Mouse (Mus musculus) hindbrain, embryonic 15.5 days (tissue): ENCODE results near the gene Awat2. TPM values are rescaled to one million over a fixed set of nuclear protein-coding genes. Genes with fewer than 3 reads are reported as not detected.
"Not testable (repeated sequence)": the region's sequence is repeated elsewhere in the genome, so short reads cannot be mapped to it uniquely, and the experiment has no call there.

ENCODE experiments used
- ATAC-seq: fragments of 200-750 bp; cut with Nextera tagmentation; 2 replicates; pipeline ENCODE4 v1.8.0; 2017; ENCODE audit warnings: low read depth, moderate number of reproducible peaks, moderate TSS enrichment; ENCODE audit not compliant: low FRiP score
- H3K27ac ChIP-seq: fragments of 300-500 bp; sonication (generic); replicated peaks from 2 replicates; pipeline ENCODE4 v1.5.1; 2015; ENCODE audit warnings: mild to moderate bottlenecking, inconsistent platforms
- H3K27me3 ChIP-seq: fragments of 300-500 bp; sonication (generic); 2 replicates; pipeline ENCODE4 v1.6.1; 2015; ENCODE audit warnings: control low read depth, inconsistent platforms
- H3K36me3 ChIP-seq: fragments of 300-500 bp; sonication (generic); 2 replicates; pipeline ENCODE4 v1.6.1; 2015; ENCODE audit warnings: control low read depth, inconsistent platforms
- H3K4me1 ChIP-seq: fragments of 300-500 bp; sonication (generic); replicated peaks from 2 replicates; pipeline ENCODE4 v1.6.1; 2015; ENCODE audit warnings: control low read depth, inconsistent platforms
- H3K4me2 ChIP-seq: fragments of 300-500 bp; sonication (generic); 2 replicates; pipeline ENCODE4 v1.6.1; 2015; ENCODE audit warnings: moderate library complexity, mild to moderate bottlenecking, inconsistent platforms
- H3K4me3 ChIP-seq: fragments of 300-500 bp; sonication (generic); 2 replicates; pipeline ENCODE4 v1.5.1; 2015; ENCODE audit warnings: mild to moderate bottlenecking, inconsistent platforms
- H3K9ac ChIP-seq: fragments of 300-500 bp; sonication (generic); 2 replicates; pipeline ENCODE4 v1.6.1; 2015; ENCODE audit warnings: inconsistent platforms
- H3K9me3 ChIP-seq: fragments of 300-500 bp; sonication (generic); 2 replicates; pipeline ENCODE4 v1.6.1; 2016; ENCODE audit warnings: control low read depth, inconsistent platforms
- WGBS: fragments of 180-500 bp; shearing (Covaris S2); methylation state at CpG from one replicate; pipeline ENCODE4 v1.1.7; 2015; 5-methylcytosine and 5-hydroxymethylcytosine counted together
- polyA plus RNA-seq: library from polyadenylated mRNA; unstranded; fragments of >200 nt; fragmentation: Nextera tagmentation; extraction: Ambion mirVana; gene quantifications from 2 replicates; pipeline ENCODE4 v1.2.1, GENCODE M21; 2015

Gene Awat2
- 0.08 and 0.16 TPM in 2 replicates for polyA plus RNA-seq

DNA sequence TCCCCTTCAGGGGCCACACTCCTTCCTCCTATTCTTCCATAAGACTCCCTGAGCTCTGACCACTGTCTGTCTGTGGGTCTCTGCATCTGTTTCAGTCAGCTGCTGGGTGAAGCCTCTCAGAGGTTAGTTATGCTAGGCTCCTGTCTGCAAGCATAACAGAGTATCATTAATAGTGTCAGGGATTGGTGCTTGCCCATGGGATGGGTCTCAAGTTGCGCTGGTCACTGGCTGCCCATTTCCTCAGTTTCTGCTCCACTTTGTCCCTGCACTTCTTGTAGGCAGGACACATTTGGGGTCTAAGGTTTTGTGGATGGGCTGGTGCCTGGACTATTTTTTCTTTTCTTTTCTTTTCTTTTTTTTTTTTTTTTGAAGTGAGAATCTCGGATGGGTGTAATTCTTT lies at the start of gene Awat2:
Gene Awat2 (minus strand): TSS at position 101 of the 400 bp plus-strand sequence.
- not testable (repeated sequence) for H3K4me1 ChIP-seq, H3K9ac ChIP-seq, H3K4me2 ChIP-seq, H3K9me3 ChIP-seq, H3K27ac ChIP-seq, H3K27me3 ChIP-seq, H3K4me3 ChIP-seq, H3K36me3 ChIP-seq, ATAC-seq
- 93% methylated on average over 2 of the region's 2 CpGs for WGBS

DNA sequence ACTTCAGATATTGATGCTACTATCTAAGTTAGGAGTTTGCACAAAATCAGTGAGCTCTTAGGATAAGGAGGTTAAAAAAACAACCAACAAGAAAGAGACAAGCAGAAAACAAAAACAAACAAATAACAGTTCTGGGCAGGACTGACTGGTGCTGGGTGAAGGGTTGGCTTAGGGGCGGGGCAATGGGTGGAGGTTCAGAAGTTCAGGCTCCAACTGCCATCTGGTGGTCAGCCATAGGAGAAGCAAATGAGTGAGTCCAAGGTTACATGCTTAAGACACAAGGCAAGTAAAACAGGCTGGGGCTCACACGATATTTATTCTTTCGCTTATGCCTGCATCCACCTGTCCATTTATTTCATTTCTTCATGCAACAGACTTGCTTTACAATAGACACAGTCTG lies 37.8 kb upstream of the Awat2 start:
- Histone ChIP-seq H3K4me2 (no peak overlapping the region), H3K4me3 (no peak overlapping the region), H3K36me3 (no peaks in the 10 kb centered on the region), H3K27ac (no peak overlapping the region), H3K4me1 (no peaks in the 10 kb centered on the region), H3K9ac (no peak overlapping the region), H3K9me3 (no peaks in the 10 kb centered on the region), H3K27me3 (0 out of 2 replicates have a peak, but pooled peaks cover 7% of the 10 kb centered on the region)
- ATAC-seq, result peak; percentile 92
- 30% methylated on average over 3 of the region's 3 CpGs for WGBS

DNA sequence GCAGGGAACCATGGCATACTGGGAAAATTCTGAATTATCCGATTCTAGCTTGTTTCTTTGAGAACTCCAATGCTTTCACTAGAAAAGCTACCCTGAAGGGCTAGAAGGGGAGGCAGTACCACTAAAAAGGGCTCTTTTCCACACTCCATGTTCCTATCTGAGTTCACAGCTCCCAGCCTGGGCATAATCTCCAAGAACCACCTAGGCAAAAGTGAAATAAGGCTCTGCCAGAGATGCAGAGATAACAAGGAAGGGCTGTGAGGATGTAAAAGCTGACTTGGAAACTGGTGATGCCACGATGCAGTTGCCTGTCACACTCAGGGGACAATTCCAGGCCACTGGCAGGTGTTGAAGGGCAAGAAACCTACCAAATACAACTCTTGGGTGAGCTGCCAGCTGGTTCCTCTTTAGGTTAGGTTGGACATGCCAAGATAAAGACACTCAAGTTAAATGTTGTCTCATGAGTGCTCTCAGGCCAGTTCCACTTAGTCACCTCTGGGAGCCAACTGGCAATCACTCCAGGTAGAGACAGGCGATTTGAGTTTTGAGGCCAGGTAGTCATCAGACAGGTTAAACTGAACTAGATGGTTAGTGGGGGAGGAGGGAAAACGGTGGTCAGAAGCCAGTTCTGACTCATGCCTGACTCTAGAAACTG lies 33.2 kb upstream of the Awat2 start:
- Histone ChIP-seq H3K36me3 (no peaks in the 10 kb centered on the region), H3K9me3 (no peaks in the 10 kb centered on the region), H3K4me1 (no peaks in the 10 kb centered on the region), H3K4me2 (no peak overlapping the region), H3K27ac (no peak overlapping the region), H3K9ac (no peak overlapping the region), H3K27me3 (0 out of 2 replicates have a peak, but pooled peaks cover 4% of the 10 kb centered on the region), H3K4me3 (no peak overlapping the region)
- no peak for ATAC-seq
- 70% methylated on average over 4 of the region's 4 CpGs for WGBS

DNA sequence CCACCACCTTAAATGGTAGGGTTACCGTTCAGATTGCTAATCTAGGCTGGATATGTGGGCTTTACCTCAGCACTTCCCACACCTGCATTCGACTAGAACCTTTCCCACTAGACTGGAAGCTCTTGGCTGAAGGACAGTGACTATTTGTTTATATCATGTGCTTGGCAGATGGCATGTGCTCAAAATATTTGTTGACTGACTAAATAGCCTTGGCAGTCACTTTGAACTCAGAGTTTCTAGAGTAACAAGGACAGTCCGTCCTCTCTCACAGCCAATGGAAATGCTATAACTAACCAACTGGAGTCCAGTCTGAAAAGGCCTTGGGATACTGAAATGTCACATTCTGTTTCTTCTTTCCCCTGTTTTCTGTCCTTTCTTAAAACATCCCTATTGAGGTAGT lies 29.0 kb upstream of the Awat2 start:
- Histone ChIP-seq H3K4me3 (no peak overlapping the region), H3K9ac (no peak overlapping the region), H3K9me3 (no peaks in the 10 kb centered on the region), H3K27me3 (0 out of 2 replicates have a peak, but pooled peaks cover 4% of the 10 kb centered on the region), H3K4me1 (no peaks in the 10 kb centered on the region), H3K27ac (no peak overlapping the region), H3K36me3 (no peaks in the 10 kb centered on the region), H3K4me2 (no peak overlapping the region)
- no peak for ATAC-seq
- WGBS, result 90% methylated on average over 3 of the region's 3 CpGs

DNA sequence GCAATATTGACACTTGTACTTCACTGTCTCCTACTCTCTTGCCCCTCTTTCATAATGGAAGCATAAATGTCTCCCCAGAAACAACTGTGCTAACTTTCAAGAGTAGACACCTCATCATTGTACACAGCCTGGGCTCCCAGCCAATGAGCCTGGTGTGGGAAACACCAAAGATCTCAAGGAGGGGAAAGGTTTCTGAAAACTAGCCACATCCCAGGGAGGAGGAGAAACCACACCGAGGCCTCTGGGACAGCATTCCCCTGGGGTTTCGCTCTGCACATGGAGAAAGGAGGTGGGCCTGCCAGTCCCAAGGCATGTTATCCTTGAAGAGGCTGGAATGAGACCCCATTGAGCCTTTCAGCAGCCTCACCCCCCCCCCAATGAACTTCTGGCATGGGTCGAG lies 27.6 kb upstream of the Awat2 start:
- Histone ChIP-seq H3K4me1 (no peaks in the 10 kb centered on the region), H3K9me3 (no peaks in the 10 kb centered on the region), H3K4me3 (no peak overlapping the region), H3K27me3 (0 out of 2 replicates have a peak, but pooled peaks cover 1% of the 10 kb centered on the region), H3K9ac (no peak overlapping the region), H3K36me3 (no peaks in the 10 kb centered on the region), H3K4me2 (no peak overlapping the region), H3K27ac (no peak overlapping the region)
- ATAC-seq, result no peak
- WGBS, result 88% methylated on average over 3 of the region's 3 CpGs

GRCm38 (mm10) chrX:100468047-100468446 lies 25.5 kb upstream of the Awat2 start:
- H3K27me3 ChIP-seq, result no peaks in the 10 kb centered on the region
- H3K9ac ChIP-seq, result no peak overlapping the region
- no peaks in the 10 kb centered on the region for H3K9me3 ChIP-seq
- H3K4me1 ChIP-seq, result no peaks in the 10 kb centered on the region
- H3K4me2 ChIP-seq, result no peak overlapping the region
- H3K4me3 ChIP-seq, result no peak overlapping the region
- WGBS, result 87% methylated on average over 4 of the region's 4 CpGs
- no peaks in the 10 kb centered on the region for H3K36me3 ChIP-seq
- no peak overlapping the region for H3K27ac ChIP-seq
- ATAC-seq, result no peak

GRCm38 (mm10) chrX:100443532-100443931 lies 1.0 kb upstream of the Awat2 start:
- H3K27ac ChIP-seq, result no peak overlapping the region
- no peaks in the 10 kb centered on the region for H3K27me3 ChIP-seq
- H3K4me3 ChIP-seq, result no peak overlapping the region
- no peak for ATAC-seq
- H3K9me3 ChIP-seq, result no peaks in the 10 kb centered on the region
- no peak overlapping the region for H3K9ac ChIP-seq
- WGBS, result 90% methylated on average over 7 of the region's 7 CpGs
- H3K4me2 ChIP-seq, result no peak overlapping the region
- no peaks in the 10 kb centered on the region for H3K36me3 ChIP-seq
- H3K4me1 ChIP-seq, result no peaks in the 10 kb centered on the region

DNA sequence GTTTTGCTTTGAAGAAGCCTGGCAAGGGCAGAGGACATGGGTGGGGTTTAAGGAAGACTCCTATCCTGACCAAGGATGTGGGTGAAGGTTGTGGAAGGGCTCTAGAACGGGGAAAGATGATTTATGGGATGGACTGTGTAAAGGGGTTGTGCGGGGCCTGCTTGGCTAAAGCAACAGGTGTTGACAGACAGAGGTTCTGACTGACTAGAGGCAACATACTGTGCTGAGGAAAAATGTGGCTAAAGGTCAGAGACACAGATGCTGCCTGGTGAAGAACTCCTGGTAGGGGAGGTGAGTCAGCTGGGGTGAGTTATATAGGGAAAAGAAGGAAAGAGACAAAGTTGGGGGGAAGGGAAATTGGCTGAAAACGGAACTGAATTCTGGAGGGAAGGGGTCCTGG lies 10.2 kb downstream of the Awat2 start:
- WGBS, result 73% methylated on average over 3 of the region's 3 CpGs

DNA sequence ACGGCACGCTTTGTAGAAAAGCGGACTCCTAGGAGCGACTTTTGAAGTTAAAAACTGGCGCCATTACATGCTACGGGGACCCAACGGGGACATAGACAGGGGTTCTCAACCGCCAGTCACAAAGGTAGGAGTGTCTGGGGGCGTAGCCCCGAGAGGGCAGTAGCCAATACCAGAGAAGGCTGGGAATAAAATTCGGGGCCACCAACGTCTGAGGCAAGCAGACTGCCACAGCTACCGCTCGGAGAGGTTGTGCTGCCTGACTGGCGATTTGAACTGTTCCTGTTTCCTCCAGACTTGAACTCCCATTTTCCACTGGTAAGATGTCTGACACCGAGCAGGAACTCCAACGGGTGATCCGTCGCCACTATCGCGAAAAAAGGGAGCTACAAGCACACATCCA lies 13.8 kb downstream of the Awat2 start, which contains the start of gene Otud6a:
Gene Otud6a (plus strand): TSS at position 321 of the 400 bp plus-strand sequence.
- WGBS, result 92% methylated on average over 21 of the region's 21 CpGs
- no peak within 1 kb of the TSS for H3K9ac ChIP-seq
- no peaks in the 10 kb centered on the region for H3K36me3 ChIP-seq
- no peak for ATAC-seq
- H3K4me1 ChIP-seq, result no peaks in the 10 kb centered on the region
- H3K27ac ChIP-seq, result no peak within 1 kb of the TSS
- no peaks in the 10 kb centered on the region for H3K9me3 ChIP-seq
- 0 out of 2 replicates have a peak, but pooled peaks cover 5% of the 10 kb centered on the region for H3K27me3 ChIP-seq
- H3K4me3 ChIP-seq, result no peak within 1 kb of the TSS
- H3K4me2 ChIP-seq, result no peak within 1 kb of the TSS

More for the DNA sequence above, 10.2 kb downstream of the Awat2 start:
- no peaks in the 10 kb centered on the region for H3K4me1 ChIP-seq
- no peak for ATAC-seq
- 0 out of 2 replicates have a peak, but pooled peaks cover 7% of the 10 kb centered on the region for H3K27me3 ChIP-seq
- no peaks in the 10 kb centered on the region for H3K9me3 ChIP-seq
- no peak overlapping the region for H3K4me3 ChIP-seq
- no peak overlapping the region for H3K27ac ChIP-seq
- H3K9ac ChIP-seq, result no peak overlapping the region
- H3K4me2 ChIP-seq, result no peak overlapping the region
- H3K36me3 ChIP-seq, result no peaks in the 10 kb centered on the region

- no peak overlapping the region for H3K4me3 ChIP-seq
- H3K27ac ChIP-seq, result no peak overlapping the region
- H3K27me3 ChIP-seq, result no peaks in the 10 kb centered on the region
- 93% methylated on average over 1 of the region's 1 CpGs for WGBS
- no peak overlapping the region for H3K9ac ChIP-seq
- H3K4me1 ChIP-seq, result no peaks in the 10 kb centered on the region
- no peak overlapping the region for H3K4me2 ChIP-seq
- ATAC-seq, result no peak
- no peaks in the 10 kb centered on the region for H3K36me3 ChIP-seq
- no peaks in the 10 kb centered on the region for H3K9me3 ChIP-seq
Measured at GRCm38 (mm10) chrX:100409245-100409644, 33.3 kb downstream of the Awat2 start.

- no peak overlapping the region for H3K4me3 ChIP-seq
- whole genome bisulfite sequencing, result 88% methylated on average over 5 of the region's 5 CpGs
- no peaks in the 10 kb centered on the region for H3K36me3 ChIP-seq
- no peak overlapping the region for H3K9ac ChIP-seq
- no peaks in the 10 kb centered on the region for H3K4me1 ChIP-seq
- no peak overlapping the region for H3K27ac ChIP-seq
- H3K9me3 ChIP-seq, result no peaks in the 10 kb centered on the region
- no peak overlapping the region for H3K4me2 ChIP-seq
- no peak for ATAC-seq
- no peaks in the 10 kb centered on the region for H3K27me3 ChIP-seq
Measured at GRCm38 (mm10) chrX:100401657-100402056, 40.9 kb downstream of the Awat2 start.

DNA sequence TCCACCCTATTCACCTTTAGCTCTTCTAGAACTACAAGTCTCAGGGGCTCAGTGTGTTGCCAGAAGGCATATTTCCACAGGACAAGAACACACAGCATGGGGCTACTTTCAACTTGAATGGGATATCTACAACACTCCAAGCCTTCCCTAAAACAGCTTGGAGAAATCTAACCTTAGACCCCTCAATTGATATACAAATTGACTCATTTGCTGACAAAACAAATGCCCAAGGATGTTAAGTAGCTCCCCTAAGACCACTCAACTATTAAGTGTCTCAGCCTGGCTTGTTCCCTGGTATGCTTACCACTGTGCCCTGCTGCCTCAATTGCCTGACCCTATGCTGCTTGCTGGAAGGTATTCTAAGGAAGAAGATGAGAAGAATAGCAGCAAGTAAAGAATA lies 41.6 kb downstream of the Awat2 start:
- Histone ChIP-seq H3K4me1 (no peaks in the 10 kb centered on the region), H3K27me3 (no peaks in the 10 kb centered on the region), H3K36me3 (no peaks in the 10 kb centered on the region), H3K4me3 (no peak overlapping the region), H3K9me3 (no peaks in the 10 kb centered on the region), H3K9ac (no peak overlapping the region), H3K27ac (no peak overlapping the region), H3K4me2 (no peak overlapping the region)
- no peak for ATAC-seq

DNA sequence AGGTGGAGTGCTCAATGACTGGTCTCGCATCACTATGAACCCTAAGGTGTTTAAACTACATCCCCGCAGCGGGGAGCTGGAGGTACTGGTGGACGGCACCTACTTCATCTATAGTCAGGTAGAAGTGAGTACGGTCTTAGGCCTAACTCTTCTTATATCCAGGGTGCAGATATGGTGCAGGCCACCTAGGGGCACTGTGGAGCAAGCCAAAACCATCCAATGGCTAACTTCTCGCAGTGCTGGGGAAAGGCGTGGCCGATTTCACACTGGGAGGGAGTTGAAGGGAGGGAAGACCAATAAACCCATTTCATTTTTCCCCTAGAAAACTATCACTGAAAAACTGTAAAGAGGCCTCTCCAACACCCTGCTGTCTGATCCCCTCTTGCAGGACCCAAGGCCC lies 47.5 kb downstream of the Awat2 start:
- Histone ChIP-seq H3K27ac (no peak overlapping the region), H3K4me1 (no peaks in the 10 kb centered on the region), H3K4me2 (no peak overlapping the region), H3K36me3 (no peaks in the 10 kb centered on the region), H3K4me3 (no peak overlapping the region), H3K27me3 (no peaks in the 10 kb centered on the region), H3K9me3 (no peaks in the 10 kb centered on the region), H3K9ac (no peak overlapping the region)
- no peak for ATAC-seq
- 87% methylated on average over 8 of the region's 8 CpGs for WGBS
